Mouse (Mus musculus): ENCODE results near the gene Trim29. TPM values are rescaled to one million over a fixed set of nuclear protein-coding genes. Genes with fewer than 3 reads are reported as not detected.

Trim29 gene
- polyA plus RNA-seq, 1 experiment from 2014 or later: 0.21 TPM

GRCm38 (mm10) chr9:43267357-43267756 lies 43.3 kb upstream of the Trim29 start:
- DNase-seq (peak; percentile 42), ATAC-seq (ENCODE audit: insufficient read depth) (no peak)
- 69% methylated on average over 8 of the region's 8 CpGs for WGBS
- Histone ChIP-seq H3K9ac (no peak overlapping the region), H3K4me1 (ENCODE audit: insufficient read depth) (peaks cover 15% of the 10 kb centered on the region), H3K36me3 (ENCODE audit: insufficient read depth) (no peaks in the 10 kb centered on the region), H3K27ac (ENCODE audit: low read depth) (no peak overlapping the region), H3K4me3 (ENCODE audit: low read depth, low read length) (no peak overlapping the region), H3K4me2 (no peak overlapping the region), H3K27me3 (ENCODE audit: insufficient read depth, low read length) (peaks cover 20% of the 10 kb centered on the region), H3K9me3 (ENCODE audit: low read depth, low read length) (no peaks in the 10 kb centered on the region)
- TF ChIP-seq CTCF (IDR thresholded peaks at IDR 0.05; ENCODE audit: low read depth): peak; percentile 46

DNA sequence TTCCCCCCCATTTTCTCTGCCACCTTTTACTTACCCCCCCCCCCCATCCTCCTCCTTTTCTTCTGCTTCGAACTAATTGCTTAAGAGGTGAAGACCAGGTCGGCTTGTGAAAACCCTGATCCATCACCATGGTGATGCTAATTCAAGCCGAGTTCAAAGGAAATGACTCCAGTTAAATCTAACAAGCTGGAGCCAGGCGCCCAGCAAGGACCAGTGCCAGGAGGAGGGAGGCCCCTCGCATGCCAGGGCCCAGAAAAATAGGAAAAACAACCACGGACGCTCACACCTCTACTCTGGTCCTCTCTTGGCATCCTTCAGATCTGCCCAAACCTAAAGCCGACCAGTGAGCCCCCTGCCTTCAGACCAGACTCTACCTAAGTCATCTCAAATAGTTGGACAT lies 41.5 kb upstream of the Trim29 start:
- H3K27me3 ChIP-seq (ENCODE audit: insufficient read depth, low read length): peaks cover 20% of the 10 kb centered on the region
- no peaks in the 10 kb centered on the region for H3K9me3 ChIP-seq (ENCODE audit: low read depth, low read length)
- H3K9ac ChIP-seq: no peak overlapping the region
- DNase-seq (no peak), ATAC-seq (ENCODE audit: insufficient read depth) (no peak)
- no peak overlapping the region for H3K27ac ChIP-seq (ENCODE audit: low read depth)
- H3K4me3 ChIP-seq (ENCODE audit: low read depth, low read length): no peak overlapping the region
- no peak for TF ChIP-seq CTCF (IDR thresholded peaks at IDR 0.05; ENCODE audit: low read depth)
- H3K4me2 ChIP-seq: no peak overlapping the region
- no peaks in the 10 kb centered on the region for H3K36me3 ChIP-seq (ENCODE audit: insufficient read depth)
- WGBS: 25% methylated on average over 8 of the region's 8 CpGs
- H3K4me1 ChIP-seq (ENCODE audit: insufficient read depth): peaks cover under 1% of the 10 kb centered on the region; the same call in 1 of the 2 replicates

GRCm38 (mm10) chr9:43270723-43271252 lies 39.9 kb upstream of the Trim29 start:
- 0 out of 2 replicates have a peak overlapping the region, but pooled peaks have one; percentile 6 for H3K4me3 ChIP-seq (ENCODE audit: low read depth, low read length)
- peak overlapping the region; percentile 26; the same call in 1 of the 2 replicates for H3K9ac ChIP-seq
- WGBS: 10% methylated on average over 17 of the region's 17 CpGs
- no peak overlapping the region for H3K27ac ChIP-seq (ENCODE audit: low read depth)
- H3K4me1 ChIP-seq (ENCODE audit: insufficient read depth): no peaks in the 10 kb centered on the region
- H3K27me3 ChIP-seq (ENCODE audit: insufficient read depth, low read length): peaks cover 20% of the 10 kb centered on the region
- peak; percentile 32 for DNase-seq
- H3K4me2 ChIP-seq: peak overlapping the region; percentile 50
- H3K9me3 ChIP-seq (ENCODE audit: low read depth, low read length): no peaks in the 10 kb centered on the region
- no peaks in the 10 kb centered on the region for H3K36me3 ChIP-seq (ENCODE audit: insufficient read depth)
- no peak for TF ChIP-seq CTCF (IDR thresholded peaks at IDR 0.05; ENCODE audit: low read depth)
- peak; percentile 42; the same call in 1 of the 2 replicates for ATAC-seq (ENCODE audit: insufficient read depth)

- no peak for ATAC-seq (ENCODE audit: insufficient read depth)
- H3K36me3 ChIP-seq (ENCODE audit: insufficient read depth): no peaks in the 10 kb centered on the region
These were observed 38.7 kb upstream of the Trim29 start for GRCm38 (mm10) chr9:43271761-43272518.

DNA sequence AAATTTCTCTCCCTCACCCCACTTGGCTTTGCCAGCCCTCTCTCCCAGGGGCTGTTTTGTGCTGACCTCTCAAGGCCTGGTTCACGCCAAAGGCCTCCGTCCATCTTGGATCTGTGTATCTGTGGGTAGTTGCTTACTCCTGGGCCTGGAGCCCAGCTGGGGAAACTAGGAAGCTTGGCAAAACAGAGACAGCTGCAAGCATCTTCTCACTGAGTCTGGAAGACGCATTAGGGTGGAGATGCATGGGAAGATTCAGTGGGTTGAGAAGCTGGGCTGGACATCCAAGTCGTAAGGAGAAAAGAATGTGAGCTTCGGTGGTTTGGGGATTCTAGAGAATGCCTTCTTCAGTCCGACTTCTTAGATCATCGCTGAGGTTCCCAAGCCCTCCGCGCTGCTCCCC lies 36.9 kb upstream of the Trim29 start:
- no peak for TF ChIP-seq CTCF (IDR thresholded peaks at IDR 0.05; ENCODE audit: low read depth)
- DNase-seq (no peak), ATAC-seq (ENCODE audit: insufficient read depth) (no peak)
- Histone ChIP-seq H3K4me2 (no peak overlapping the region), H3K27ac (ENCODE audit: low read depth) (no peak overlapping the region), H3K9me3 (ENCODE audit: low read depth, low read length) (no peaks in the 10 kb centered on the region), H3K4me1 (ENCODE audit: insufficient read depth) (no peaks in the 10 kb centered on the region), H3K4me3 (ENCODE audit: low read depth, low read length) (no peak overlapping the region), H3K36me3 (ENCODE audit: insufficient read depth) (no peaks in the 10 kb centered on the region), H3K27me3 (ENCODE audit: insufficient read depth, low read length) (peaks cover 20% of the 10 kb centered on the region), H3K9ac (no peak overlapping the region)
- 58% methylated on average over 9 of the region's 9 CpGs for WGBS

More at GRCm38 (mm10) chr9:43271761-43272518, 38.7 kb upstream of the Trim29 start:
- no peak for TF ChIP-seq CTCF (IDR thresholded peaks at IDR 0.05; ENCODE audit: low read depth)
- Histone ChIP-seq H3K9me3 (ENCODE audit: low read depth, low read length) (no peaks in the 10 kb centered on the region), H3K9ac (no peak overlapping the region), H3K4me2 (no peak overlapping the region), H3K4me1 (ENCODE audit: insufficient read depth) (no peaks in the 10 kb centered on the region), H3K27ac (ENCODE audit: low read depth) (no peak overlapping the region), H3K27me3 (ENCODE audit: insufficient read depth, low read length) (peaks cover 20% of the 10 kb centered on the region), H3K4me3 (ENCODE audit: low read depth, low read length) (no peak overlapping the region)
- DNase-seq: no peak
- 63% methylated on average over 14 of the region's 14 CpGs for WGBS

GRCm38 (mm10) chr9:43284284-43284683 lies 26.4 kb upstream of the Trim29 start:
- ATAC-seq (ENCODE audit: insufficient read depth) (peak; percentile 93), DNase-seq (peak; percentile 96)
- H3K9ac ChIP-seq: no peak overlapping the region
- WGBS: 4% methylated on average over 6 of the region's 6 CpGs
- H3K4me3 ChIP-seq (ENCODE audit: low read depth, low read length): no peak overlapping the region
- H3K4me1 ChIP-seq (ENCODE audit: insufficient read depth): no peaks in the 10 kb centered on the region
- H3K27me3 ChIP-seq (ENCODE audit: insufficient read depth, low read length): no peaks in the 10 kb centered on the region
- TF ChIP-seq CTCF (IDR thresholded peaks at IDR 0.05; ENCODE audit: low read depth): peak; percentile 99
- H3K4me2 ChIP-seq: no peak overlapping the region
- H3K27ac ChIP-seq (ENCODE audit: low read depth): no peak overlapping the region
- H3K9me3 ChIP-seq (ENCODE audit: low read depth, low read length): no peaks in the 10 kb centered on the region
- H3K36me3 ChIP-seq (ENCODE audit: insufficient read depth): no peaks in the 10 kb centered on the region

- no peaks in the 10 kb centered on the region for H3K9me3 ChIP-seq (ENCODE audit: low read depth, low read length)
These were observed 25.4 kb upstream of the Trim29 start for GRCm38 (mm10) chr9:43285281-43285680.

More at GRCm38 (mm10) chr9:43285281-43285680, 25.4 kb upstream of the Trim29 start:
- ATAC-seq (ENCODE audit: insufficient read depth): no peak
- TF ChIP-seq CTCF (IDR thresholded peaks at IDR 0.05; ENCODE audit: low read depth): no peak
- Histone ChIP-seq H3K4me1 (ENCODE audit: insufficient read depth) (no peaks in the 10 kb centered on the region), H3K9ac (no peak overlapping the region; the same call in 1 of the 2 replicates), H3K4me3 (ENCODE audit: low read depth, low read length) (no peak overlapping the region), H3K27ac (ENCODE audit: low read depth) (no peak overlapping the region), H3K27me3 (ENCODE audit: insufficient read depth, low read length) (no peaks in the 10 kb centered on the region), H3K36me3 (ENCODE audit: insufficient read depth) (no peaks in the 10 kb centered on the region), H3K4me2 (no peak overlapping the region)
- no peak for DNase-seq
- WGBS: 83% methylated on average over 4 of the region's 4 CpGs
